Mouse (Mus musculus) brain, embryonic 18.5 days (tissue): ENCODE results near the gene Rbms1.

Source experiments
- DNase-seq: peaks from one replicate; pipeline ENCODE4 v3.0.0-alpha.2; 2012; ENCODE audit warnings: low read depth, low spot score

The Rbms1 gene

DNA sequence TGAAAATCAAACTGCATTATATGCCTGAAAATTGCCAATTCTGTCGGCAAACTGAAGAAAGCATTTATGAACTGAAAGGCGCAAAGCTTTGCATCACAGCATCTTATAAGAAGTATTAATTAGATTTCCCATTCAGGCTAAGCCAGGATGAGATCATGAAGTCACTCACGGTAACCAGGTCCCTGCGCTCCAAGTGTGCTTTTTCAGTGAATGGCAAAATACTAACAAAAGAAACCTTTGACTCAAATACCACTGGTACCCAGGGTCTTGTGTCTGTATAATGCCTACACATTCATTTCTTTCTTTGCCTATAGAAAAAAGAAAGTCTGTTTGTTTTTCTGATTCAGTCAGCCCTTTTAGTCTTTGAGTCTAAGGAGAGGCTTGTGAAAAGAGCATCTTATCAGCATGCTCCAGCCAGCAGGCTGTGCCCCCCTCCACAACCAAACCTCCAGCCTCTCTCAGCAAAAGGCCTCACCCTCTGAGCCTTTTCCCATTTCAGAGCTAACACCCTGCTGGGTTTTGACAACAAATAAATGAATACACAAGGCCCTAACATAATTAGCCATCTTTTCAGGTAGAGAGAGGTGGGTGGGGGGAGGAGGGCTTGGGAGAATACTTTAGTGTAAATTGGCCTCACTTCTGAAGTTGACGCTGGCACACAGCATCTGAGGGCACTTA lies 83.7 kb downstream of the Rbms1 start:
- DNase-seq = no peak

GRCm38 (mm10) chr2:60877543-60878386 lies 85.2 kb downstream of the Rbms1 start:
- no peak for DNase-seq

DNA sequence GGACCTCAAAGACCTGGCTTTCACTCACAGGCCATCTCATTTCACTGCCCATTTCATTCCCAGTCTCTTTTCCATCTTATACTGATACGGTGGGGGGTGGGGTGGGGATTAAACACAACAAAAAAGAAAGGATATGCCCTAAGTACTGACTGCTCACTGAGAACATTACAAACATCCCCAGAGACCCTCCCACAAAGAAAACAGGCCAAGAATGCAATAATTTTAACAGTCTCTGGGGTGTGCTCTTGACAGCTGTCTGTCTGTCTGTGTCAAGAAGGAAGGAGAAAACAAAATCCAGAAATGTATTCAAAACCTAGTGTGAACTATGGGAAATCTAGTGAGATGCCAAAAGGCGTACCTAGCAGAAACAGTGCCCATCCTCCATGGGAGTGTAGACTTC lies 86.1 kb downstream of the Rbms1 start:
- no peak for DNase-seq

DNA sequence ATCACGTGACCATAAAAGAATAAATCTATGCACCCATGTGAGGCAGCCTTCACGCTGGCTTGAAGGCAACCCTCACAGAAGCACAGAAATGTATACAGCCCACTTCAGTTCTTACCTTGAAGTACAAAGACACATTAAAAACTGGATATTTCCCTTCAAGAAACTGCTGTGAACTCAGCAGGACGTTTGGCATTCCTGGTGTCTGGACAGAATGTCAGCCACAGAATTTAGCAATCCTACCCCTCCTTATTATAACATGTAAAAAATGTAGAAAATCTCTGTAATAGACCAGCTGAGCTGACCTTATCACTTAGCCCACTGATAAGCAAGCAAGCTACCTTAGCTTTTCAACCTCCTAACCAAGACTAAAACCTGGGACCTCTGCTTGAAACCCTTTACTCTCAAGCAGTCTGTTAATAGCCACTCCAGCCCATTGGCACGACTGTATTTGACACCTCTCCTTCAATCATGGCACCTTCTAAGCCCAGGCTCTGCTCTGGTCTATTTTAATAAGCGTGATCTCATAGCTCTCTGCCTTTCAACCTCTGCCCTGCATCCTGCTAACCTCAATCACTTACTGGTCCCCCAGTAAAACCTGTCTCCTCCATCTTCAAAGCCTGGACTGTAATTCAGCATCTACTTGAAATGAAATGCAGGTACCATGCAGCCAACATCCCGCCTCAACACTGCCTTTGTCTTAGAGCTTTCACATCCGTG lies 90.7 kb downstream of the Rbms1 start:
- no peak for DNase-seq

GRCm38 (mm10) chr2:60871001-60871400 lies 92.0 kb downstream of the Rbms1 start:
- no peak for DNase-seq

GRCm38 (mm10) chr2:60870450-60870849 lies 92.5 kb downstream of the Rbms1 start:
- DNase-seq = no peak

GRCm38 (mm10) chr2:60869001-60869743 lies 93.8 kb downstream of the Rbms1 start:
- no peak for DNase-seq

- no peak for DNase-seq
Observed at GRCm38 (mm10) chr2:60868060-60868662, 94.8 kb downstream of the Rbms1 start.

DNA sequence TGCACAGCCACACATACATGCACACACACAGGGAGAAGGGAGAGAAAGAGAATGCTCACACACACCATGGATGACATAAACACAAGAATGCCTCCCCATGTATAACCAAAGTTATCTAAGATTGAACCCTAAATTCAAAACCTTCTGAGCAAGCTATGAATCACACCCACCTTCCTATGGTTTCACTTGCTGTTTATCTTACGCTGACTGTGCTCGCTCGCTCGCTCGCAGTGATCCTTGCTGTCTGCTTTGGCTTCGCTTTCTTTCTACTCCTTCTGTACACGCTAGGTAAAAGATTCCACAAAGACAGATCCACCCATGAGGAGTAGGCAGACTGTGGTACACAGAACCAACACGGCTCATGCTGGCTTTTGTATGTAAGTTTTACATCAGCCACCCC lies 95.7 kb downstream of the Rbms1 start:
- DNase-seq = no peak

- no peak for DNase-seq
Observed at GRCm38 (mm10) chr2:60865869-60866268, 97.1 kb downstream of the Rbms1 start.

DNA sequence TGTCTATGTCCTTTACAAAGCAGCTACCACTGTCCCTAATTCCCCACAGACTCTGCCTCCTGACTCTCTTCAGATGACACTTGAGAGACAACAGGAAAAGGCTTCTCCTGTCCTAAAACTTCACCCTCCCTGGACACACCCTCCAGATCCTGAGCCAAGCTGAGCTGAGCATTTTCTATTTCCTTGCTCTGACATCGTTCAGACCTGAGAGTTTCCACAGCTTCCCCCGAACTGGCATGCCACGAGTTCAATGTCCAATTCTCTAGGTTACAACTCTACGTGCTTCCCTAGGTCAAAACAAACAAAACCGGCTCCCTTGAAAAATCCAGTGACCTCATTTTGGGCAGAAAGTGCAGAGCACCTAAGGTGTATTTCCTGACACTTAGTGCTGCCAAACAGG lies 98.0 kb downstream of the Rbms1 start:
- DNase-seq = no peak

DNA sequence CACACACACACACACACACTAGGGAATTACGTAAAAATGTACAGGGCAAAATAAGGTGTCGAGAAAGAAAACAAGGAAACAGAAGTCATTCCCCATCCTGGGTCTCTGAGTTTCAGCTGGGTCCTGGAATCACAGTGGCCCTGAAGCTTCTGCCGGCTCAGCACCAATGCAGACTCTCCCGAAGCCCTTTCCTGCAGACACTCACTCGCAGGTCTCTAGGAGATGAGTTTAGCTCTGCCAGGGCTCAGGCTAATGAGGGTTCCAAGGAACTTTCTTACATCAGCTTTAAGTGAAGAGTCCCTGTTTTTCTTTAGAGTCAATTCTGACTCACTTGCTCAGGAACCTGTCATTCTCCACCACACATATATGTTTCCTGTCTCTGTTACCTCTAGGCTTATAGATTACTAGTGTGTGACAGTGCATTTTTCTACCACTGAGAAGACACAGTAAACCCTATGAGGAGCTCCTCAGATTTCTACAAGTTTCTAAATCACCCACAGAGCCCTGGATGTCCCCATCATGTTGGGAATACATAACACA lies 98.7 kb downstream of the Rbms1 start:
- no peak for DNase-seq

GRCm38 (mm10) chr2:60863827-60864226 lies 99.2 kb downstream of the Rbms1 start:
- no peak for DNase-seq

DNA sequence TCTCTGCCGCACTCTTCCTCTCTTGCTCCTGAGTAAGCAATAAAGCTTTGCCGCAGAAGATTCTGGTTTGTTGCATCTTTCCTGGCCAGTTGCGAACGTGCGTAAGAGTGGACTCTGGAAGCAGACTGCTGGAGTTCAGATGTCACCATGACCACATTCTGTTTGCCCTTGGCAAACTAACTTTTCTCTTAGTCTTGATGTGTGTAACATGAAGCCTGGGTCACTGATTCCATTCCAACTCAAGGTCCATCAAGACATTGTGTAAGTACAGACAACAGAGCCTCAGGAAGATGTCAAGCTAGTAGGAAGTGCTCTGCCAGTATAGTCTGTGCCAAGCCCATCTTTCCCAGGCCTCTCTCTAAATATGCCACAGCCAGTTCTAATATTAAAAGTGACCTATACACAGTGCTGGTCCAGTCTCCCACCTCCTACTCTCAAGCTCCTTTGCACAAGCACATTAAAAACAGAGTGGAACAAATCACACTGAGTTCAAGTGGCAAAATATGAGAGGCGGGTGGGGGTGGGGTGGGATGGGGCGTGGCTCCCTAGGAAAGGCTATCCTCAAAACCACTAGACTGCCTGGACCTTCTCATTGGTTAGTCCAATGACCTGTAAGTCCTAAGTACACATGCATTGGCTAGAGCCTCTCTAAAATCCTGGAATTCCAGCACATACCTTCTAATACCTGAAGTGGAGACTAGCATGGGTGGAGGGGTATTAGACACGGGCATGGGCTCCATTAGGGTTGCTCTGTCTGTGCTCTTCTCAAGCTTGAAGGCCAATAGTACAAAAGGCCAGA lies 99.9 kb downstream of the Rbms1 start:
- no peak for DNase-seq

- no peak for DNase-seq
Observed at GRCm38 (mm10) chr2:60858116-60858515, 104.9 kb downstream of the Rbms1 start.

- no peak for DNase-seq
Observed at GRCm38 (mm10) chr2:60856097-60856496, 106.9 kb downstream of the Rbms1 start.

DNA sequence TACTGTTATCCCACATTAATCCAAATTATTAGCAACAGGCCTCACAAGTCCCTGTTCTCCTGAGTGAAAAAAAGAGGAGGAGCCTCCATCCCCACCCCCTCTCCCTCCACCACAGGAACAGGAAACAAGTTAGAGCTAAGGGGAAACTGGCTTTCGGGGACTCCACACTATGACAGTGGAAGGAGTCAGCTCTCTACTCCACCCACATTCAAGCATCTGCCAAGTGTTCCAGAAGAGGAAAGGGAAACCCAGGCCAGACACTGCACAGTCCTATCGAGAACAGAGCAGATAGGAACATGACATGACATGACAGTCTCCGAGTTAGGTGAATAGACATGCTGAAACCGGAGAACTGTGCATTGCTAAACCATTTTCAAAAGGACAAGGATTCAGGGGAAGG lies 108.0 kb downstream of the Rbms1 start:
- no peak for DNase-seq

- DNase-seq = no peak
Observed at GRCm38 (mm10) chr2:60851898-60852297, 111.1 kb downstream of the Rbms1 start.

DNA sequence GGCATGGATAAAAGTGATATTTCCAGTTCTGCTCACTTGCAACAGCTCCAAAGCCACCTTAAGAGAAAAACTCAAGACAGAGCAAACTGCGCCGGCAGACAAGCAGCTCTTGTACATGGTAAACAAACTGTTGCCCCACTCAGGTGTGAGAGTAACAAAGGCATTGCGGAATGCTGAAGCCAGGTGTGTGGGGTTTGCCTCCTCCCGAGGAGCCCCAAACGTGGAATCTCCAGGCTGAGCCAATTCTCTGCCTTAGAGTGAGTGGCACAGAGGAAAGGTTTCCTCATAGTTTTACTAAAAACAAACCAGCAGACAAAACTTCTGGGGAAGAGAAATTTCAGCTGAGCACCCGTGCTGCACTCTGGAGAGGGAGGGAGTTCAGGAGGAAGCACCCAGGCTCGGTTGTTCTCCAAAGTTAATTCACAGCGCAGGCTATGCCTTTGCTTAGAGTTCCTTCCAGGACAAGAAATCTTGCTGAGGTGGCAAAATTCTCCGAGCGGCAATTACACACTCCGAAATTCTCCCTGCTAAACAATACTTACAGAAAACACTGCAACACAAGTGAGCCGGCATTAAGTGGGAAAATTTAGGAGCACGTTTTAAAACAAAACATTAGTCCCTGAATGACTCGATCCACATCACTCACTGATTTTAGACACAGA lies 111.8 kb downstream of the Rbms1 start:
- no peak for DNase-seq

DNA sequence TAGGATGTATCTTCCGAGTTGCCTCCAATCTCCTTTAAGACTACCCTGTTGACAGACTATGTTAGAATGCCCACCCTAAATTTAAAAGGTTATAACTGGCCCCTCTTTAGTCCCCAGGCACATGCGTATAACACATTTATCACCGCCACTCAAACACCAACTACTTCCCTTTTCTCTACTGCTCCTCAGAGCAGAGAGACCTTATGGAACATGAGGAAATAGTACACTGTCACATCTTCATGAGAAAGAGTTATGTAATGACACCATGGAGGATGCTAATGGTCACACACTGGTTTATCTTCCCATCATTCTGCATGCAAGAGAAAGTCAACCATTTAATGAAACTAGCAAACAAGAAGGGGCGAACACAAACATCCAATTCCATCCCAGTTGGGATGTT lies 114.5 kb downstream of the Rbms1 start:
- DNase-seq = no peak
